Mouse (Mus musculus) thymus, postnatal 0 days (tissue): ENCODE data around the gene Hexim2. TPM values are rescaled to one million over a fixed set of nuclear protein-coding genes. Genes with fewer than 3 reads are reported as not detected.

Source experiments
- DNase-seq: peaks from one replicate; pipeline ENCODE4 v3.0.0-alpha.2; 2015; ENCODE audit warnings: low spot score
- polyA plus RNA-seq: library from polyadenylated mRNA; unstranded; fragments of >200 nt; fragmentation: Nextera tagmentation; extraction: Ambion mirVana; gene quantifications from 2 replicates; pipeline ENCODE4 v1.2.1, GENCODE M21; 2015

Gene Hexim2
- polyA plus RNA-seq, 1 experiment from 2014 or later: 8.9 TPM

DNA sequence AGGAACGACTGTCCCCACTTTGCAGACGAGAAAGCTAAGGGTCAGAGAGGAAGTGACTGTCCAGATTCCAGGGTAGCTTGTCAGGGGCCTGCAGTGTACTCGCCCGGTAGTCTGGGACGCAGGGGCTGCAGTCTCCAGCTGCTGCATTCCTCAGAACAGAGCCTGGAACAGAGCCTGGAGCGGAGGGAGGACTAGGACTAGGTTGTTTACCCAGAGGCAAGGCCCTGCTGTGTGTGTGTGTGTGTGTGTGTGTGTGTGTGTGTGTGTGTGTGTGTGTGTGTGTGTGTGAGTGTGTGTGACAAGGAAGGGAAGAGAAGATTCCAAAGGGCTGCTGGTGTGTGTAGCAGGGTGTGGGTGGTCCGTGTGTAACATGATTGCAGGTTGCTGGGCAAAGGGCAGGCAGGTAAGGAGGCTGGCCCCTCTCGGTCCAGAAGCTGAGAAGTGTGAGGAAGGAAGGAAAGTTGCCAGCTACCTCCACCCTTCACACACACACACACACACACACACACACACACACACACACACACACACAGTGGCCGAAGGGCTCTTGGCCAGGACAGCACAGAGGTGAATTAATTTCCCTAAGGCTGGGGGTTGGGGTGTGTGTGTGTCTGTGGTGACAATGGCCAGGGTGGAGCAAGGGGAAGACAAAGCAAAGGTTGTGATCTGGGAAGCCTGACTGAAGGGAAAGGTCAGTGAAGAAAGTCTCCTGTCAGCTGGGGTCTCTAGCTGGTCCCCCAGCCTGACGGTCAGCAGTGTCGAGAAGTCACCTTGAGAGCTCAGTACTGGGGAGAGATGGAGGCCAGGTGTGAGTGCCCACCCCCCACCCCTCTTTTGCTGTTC is 9.1 kb downstream of the Hexim2 start:
- no peak for DNase-seq

GRCm38 (mm10) chr11:103141944-103142255 is 9.7 kb downstream of the Hexim2 start:
- DNase-seq: no peak

- DNase-seq: peak; percentile 84
Observed at GRCm38 (mm10) chr11:103142441-103143182, 10.4 kb downstream of the Hexim2 start.

DNA sequence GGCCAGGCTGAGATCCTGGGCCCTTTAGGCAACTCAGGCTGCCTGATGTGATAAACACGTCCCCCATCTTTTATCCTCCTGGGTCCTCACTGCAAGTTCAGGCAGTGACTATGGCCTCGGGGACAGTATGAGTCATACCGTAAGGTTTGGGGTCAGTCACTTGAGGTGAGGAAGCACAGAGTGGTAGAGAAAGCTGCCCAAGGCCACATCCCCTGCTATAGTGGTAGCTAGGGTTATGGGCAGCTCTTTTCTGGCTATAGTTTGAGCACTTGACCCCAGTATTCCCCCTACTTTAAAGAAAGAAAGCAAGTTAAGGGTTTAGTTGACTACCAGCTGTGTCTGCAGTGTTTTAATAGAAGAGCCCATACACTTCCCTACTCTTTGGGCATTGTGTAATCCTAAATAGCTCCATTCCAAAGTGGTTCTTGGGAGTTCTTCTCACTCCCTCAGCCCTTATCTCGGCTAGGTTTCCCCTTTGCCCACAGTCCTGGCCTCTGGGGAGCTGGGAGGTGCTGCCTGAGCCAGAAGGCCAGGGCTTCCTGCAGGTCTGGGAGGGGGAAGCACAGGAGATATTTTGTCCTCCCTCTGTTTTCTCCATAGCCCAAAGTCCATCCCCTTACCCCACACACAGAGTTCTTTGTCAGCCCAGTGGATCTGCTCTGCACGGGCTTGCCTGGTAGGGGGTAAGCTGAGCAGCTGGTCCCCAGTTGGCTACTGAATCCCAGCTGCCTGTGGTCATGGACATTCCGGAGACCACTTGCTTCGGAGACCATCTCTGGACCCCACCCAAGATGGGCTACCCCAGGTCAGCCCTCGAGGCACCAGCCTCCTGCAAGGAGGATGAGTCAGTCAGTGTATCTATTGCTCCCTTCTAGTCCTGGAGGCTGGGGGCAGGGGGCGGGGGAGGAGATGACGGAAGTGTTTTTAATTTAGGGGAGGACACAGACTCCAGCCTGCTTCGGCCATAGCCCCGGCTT is 12.4 kb downstream of the Hexim2 start:
- no peak for DNase-seq

DNA sequence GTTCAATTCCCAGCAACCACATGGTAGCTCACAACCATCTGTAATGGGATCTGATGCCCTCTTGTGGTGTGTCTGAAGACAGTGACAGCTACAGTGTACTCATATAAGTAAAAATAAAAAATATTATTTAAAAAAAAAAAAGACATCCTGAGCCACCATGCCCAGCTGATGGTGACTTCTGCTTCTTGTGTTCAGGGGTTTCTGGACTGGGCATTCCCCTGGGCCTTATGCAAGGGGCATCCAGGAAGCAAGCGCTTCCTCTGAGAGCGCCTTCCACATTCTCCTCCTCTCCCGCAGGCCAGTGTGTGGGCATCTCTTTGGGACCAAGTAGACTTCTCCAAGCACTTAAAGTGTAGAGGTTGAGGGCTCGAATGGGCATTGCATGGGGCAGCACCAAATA is 14.2 kb downstream of the Hexim2 start:
- DNase-seq: no peak

DNA sequence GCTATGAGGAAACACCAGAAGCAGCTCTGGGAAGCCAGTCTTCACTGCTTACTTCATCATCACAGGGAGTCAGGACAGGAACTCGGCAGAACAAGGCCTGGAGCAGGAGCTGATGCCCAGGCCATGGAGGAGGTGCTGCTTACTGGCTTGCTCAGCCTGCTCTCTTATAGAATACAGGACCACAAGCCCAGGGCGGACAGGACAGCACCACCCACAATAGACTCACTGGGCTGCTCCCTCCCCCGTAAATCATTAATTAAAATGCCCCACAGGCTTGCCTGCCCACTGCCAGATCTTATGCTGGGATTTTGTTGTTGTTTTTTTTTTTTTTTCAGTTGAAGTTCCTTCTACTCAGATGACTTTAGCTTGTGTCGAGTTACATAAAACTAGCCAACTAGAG is 15.5 kb downstream of the Hexim2 start:
- DNase-seq: no peak

DNA sequence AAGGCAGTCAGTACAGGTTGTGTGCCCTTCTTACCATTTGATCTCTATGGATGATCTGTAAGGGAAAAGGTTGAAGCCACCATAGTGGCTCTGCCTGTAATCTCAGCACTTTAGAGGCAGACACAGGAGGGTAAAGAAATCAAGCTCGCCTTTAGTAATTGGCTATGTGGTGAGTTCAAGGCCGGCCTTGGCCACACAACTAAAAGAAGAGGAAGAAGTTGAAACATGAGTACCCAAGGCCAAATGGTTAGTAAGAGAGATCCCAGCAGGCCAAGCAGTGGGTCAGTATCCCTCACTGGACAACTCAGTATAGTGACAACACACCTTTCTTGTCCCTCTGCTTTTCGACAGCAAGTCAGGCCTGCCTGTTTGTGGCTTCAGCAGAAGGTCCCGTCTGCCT is 17.5 kb downstream of the Hexim2 start:
- no peak for DNase-seq

DNA sequence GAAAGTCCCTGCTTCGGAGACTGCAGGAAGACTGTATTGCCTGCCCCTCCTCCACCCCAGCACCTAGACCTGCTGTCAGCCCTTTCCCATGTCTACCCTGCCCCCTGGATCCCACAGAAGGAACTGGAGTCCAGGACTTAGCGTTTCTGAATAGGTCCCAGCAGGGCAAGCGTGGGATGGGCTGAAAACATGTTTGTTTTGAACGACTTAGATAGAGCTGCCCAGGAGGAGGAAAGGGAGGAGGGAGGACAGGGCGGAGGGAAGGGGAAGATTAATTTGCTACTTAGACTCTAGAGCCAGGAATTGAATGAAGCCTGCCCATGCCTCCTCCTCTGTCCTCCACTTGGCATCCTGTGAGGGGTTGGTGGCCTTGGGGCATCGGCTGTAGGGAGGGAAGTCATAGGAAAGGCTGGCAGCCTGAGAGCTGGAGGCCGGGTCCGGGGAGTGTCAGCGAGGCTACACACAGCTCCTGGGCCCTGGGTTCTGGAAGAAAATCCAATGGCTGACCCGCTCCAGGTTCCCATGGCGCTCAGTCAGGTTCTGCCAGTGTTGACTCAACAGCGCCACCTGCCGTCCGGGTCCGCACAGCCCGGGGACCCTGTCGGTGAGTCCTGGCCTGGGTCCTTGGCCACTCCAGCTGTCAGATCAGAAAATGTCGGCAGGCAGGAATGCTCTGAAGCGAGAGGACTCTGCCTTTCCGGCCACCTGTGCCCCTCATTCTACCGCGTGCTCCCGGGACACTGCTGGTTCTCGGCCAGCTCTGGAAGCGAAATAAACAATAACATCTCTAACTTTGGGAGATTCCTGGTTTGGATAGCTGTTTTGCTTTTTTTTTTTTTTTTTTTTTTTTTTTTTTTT is 26.6 kb downstream of the Hexim2 start:
- peak; percentile 92 for DNase-seq

DNA sequence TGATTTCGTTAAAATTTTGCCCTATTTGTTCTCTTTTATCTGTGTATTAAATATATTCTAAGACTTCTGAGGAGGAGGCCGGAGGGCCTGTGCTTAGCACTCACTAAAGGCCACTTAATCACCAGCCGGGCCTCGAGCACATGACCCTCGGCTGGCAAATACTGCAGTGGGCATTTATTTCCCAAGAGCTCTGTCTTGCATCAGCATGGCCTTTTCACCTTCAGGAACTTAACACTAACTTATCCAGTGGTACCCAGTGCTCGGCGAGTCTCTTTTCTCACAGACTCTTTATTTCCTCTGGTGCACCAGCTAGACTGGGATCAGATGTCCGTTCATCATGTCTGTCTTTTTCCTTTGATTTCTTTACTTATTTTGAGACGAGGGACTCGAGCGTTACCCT is 28.5 kb downstream of the Hexim2 start:
- no peak for DNase-seq

DNA sequence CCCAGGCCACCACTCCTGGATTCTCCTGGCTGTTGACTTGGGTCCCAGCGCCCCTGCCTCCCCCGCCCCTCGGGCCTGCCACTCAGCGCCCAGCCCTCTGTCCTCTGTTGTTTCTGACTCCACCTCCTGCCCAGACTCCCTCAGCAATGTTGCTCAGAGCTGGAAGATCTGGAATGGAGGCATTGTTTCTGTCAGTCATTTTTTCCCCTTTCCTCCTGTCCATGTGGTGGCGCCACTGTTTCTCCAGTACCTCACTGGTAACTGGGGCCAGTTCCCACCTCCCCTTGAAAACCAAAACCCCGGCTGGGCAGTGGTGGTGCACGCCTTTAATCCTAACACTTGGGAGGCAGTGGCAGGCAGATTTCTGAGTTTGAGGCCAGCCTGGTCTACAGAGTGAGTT is 29.2 kb downstream of the Hexim2 start:
- no peak for DNase-seq

GRCm38 (mm10) chr11:103162132-103162531 is 29.9 kb downstream of the Hexim2 start:
- DNase-seq: peak; percentile 53

DNA sequence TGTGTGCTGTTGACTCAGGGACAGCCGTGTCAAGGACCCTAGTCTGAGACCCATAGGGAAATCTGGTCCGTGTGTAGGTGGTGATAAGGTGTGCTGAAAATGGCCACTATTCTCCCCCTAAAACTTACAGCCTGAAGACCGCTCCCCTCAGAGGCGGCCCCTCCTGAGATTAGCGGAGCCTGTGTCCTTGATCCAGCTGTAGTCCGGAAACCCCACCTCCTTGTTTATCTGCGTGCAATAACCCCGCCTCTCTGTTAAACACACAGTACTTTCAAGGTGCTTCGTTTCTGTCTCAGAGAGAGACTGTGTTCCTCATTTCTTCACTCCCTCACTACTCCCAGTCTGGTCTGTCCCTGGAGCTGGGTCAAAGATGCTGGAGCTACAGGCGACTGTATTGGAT is 32.2 kb downstream of the Hexim2 start:
- peak; percentile 38 for DNase-seq

DNA sequence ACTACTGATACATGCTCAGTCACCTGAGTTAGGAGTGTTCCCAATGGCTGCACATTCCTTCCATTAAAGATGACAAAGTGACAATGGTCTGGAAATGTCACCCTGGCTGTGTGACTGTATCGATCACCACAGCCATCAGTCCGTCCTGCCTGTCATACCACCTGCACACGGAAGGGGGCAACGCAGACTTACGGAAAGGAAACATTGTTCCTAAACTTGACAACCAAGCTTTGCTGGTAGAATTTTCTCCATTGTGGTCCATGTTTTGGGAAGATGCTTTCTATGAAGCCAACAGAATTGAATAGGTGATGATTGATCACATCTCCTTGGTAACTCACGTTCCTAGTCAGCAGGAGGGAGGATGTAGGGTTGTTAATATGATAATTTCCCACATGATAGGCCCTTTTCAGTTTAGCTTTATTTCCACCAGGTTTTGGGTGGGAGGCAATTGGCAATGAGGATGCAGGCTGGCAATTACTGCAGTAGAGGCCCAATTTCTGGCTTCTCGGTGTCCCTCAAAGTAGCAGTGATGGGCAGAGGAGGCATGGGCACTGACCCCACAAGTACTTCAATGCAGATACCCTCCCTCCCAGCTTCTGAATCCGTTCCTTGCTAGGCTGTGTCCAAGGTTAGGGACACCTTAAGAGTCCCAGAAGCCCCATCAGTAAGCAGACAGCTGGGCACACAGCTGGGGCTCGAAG is 36.6 kb downstream of the Hexim2 start:
- peak; percentile 77 for DNase-seq

GRCm38 (mm10) chr11:103169664-103170063 is 37.4 kb downstream of the Hexim2 start:
- no peak for DNase-seq

DNA sequence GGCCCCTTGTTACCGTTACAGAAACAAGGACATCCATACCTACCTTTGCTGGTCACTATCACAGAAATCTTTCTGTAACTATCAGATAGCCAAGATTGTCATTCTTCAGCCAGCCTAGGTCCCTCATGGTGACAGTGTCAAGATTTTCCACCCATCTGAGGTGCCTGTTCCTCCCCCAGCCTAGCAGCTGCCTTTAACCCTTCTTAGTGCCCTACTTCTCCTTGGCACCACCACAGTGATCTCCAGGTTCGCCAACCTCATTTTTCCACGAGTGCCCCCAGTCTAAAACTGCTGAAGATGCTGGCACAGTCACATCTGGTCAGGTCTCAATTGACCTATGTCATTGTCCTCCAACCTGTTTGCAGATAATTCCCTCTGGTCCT is 37.9 kb downstream of the Hexim2 start:
- peak; percentile 70 for DNase-seq

GRCm38 (mm10) chr11:103170494-103171285 is 38.5 kb downstream of the Hexim2 start, which contains the start of gene Fmnl1:
Fmnl1 (plus strand) TSS chr11:103171107.
- peak; percentile 84 for DNase-seq

GRCm38 (mm10) chr11:103171286-103171620 is 39.0 kb downstream of the Hexim2 start:
- DNase-seq: no peak

- no peak for DNase-seq
Observed at GRCm38 (mm10) chr11:103171703-103172391, 39.6 kb downstream of the Hexim2 start.
